Mouse (Mus musculus) heart, adult 2 months (tissue): ENCODE measurements around the gene Pear1.

ENCODE experiments used
- CTCF ChIP-seq: fragments of 200-600 bp; IDR thresholded peaks from 2 replicates; pipeline ENCODE4 v1.8.1; 2022; ENCODE audit warnings: antibody characterized with exemption, mild to moderate bottlenecking, moderate library complexity
- POLR2A ChIP-seq: fragments of 200-500 bp; IDR thresholded peaks from 2 replicates; pipeline ENCODE4 v1.6.1; 2011; ENCODE audit warnings: mild to moderate bottlenecking, low read depth, low read length, control low read depth; ENCODE audit not compliant: insufficient read depth

DNA sequence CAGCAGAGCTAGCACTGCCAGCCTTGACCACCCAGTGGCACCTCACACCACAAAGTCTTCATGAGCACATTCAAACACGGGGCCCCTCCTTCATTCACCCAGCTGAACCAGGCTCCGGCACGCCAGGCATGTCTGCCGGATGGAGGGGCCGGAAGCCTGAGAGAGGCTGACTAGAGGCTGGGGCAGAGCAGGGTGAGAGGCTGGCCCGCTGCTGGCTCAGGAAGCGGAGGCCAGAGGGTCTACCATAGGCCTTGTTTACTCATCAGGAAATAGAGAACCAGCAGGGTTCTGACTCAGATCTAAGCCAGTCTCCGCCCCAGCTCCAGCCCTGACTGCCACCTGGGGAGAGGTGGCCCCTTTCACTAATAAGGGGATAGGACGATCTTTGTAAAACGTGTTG, 59.0 kb downstream of the Pear1 start:
- TF ChIP-seq POLR2A (0 out of 2 replicates have a peak, but pooled peaks have one; percentile 14), CTCF (no peak)
